Mouse (Mus musculus) kidney, embryonic 14.5 days (tissue): ENCODE measurements around the gene Gm17124. TPM values are rescaled to one million over a fixed set of nuclear protein-coding genes. Genes with fewer than 3 reads are reported as not detected.
"Not testable (repeated sequence)": the region's sequence is repeated elsewhere in the genome, so short reads cannot be mapped to it uniquely, and the experiment has no call there.

Experiments
- ATAC-seq: fragments of 200-750 bp; cut with Nextera tagmentation; 2 replicates; pipeline ENCODE4 v1.8.0; 2017; ENCODE audit warnings: moderate number of reproducible peaks, mild to moderate bottlenecking, moderate TSS enrichment, moderate library complexity; ENCODE audit not compliant: low FRiP score, low TSS enrichment
- H3K27ac ChIP-seq: fragments of 300-500 bp; sonication (generic); 2 replicates; pipeline ENCODE4 v1.5.1; 2014; ENCODE audit warnings: low read depth, mild to moderate bottlenecking, low read length, moderate library complexity, mixed read lengths
- H3K27me3 ChIP-seq: fragments of 300-500 bp; sonication (generic); 2 replicates; pipeline ENCODE4 v1.6.1; 2014; ENCODE audit warnings: mild to moderate bottlenecking, low read length; ENCODE audit not compliant: control insufficient read depth, insufficient read depth
- H3K36me3 ChIP-seq: fragments of 300-500 bp; sonication (generic); 2 replicates; pipeline ENCODE4 v1.6.1; 2014; ENCODE audit warnings: low read length, mixed read lengths; ENCODE audit not compliant: control insufficient read depth, insufficient read depth
- H3K4me1 ChIP-seq: fragments of 300-500 bp; sonication (generic); 2 replicates; pipeline ENCODE4 v1.6.1; 2014; ENCODE audit warnings: low read length, mixed read lengths; ENCODE audit not compliant: control insufficient read depth, insufficient read depth
- H3K4me2 ChIP-seq: fragments of 300-500 bp; sonication (generic); replicated peaks from 2 replicates; pipeline ENCODE4 v1.6.1; 2014; ENCODE audit warnings: low read depth, mild to moderate bottlenecking, low read length
- H3K4me3 ChIP-seq: fragments of 300-500 bp; sonication (generic); 2 replicates; pipeline ENCODE4 v1.5.1; 2014; ENCODE audit warnings: mild to moderate bottlenecking, low read length
- H3K9ac ChIP-seq: fragments of 300-500 bp; sonication (generic); 2 replicates; pipeline ENCODE4 v1.6.1; 2014; ENCODE audit warnings: low read depth, mild to moderate bottlenecking, low read length, moderate library complexity
- H3K9me3 ChIP-seq: fragments of 300-500 bp; sonication (generic); 2 replicates; pipeline ENCODE4 v1.6.1; 2016; ENCODE audit warnings: low read length; ENCODE audit not compliant: control insufficient read depth
- WGBS: fragments of 180-500 bp; shearing (Covaris S2); extraction: QIAGEN DNeasy Blood & Tissue Kit; methylation state at CpG from one replicate; pipeline ENCODE4 v1.1.7; 2014; 5-methylcytosine and 5-hydroxymethylcytosine counted together
- microRNA-seq: library from miRNA; unstranded; fragments of <30 nt; microRNA quantifications from one replicate; pipeline ENCODE4, GENCODE M21; 2016
- polyA plus RNA-seq: library from polyadenylated mRNA; unstranded; fragments of >200 nt; fragmentation: Nextera tagmentation; extraction: Ambion mirVana; gene quantifications from 2 replicates; pipeline ENCODE4 v1.2.1, GENCODE M21; 2014

Gm17124 gene
- not detected in 2 replicates for polyA plus RNA-seq

DNA sequence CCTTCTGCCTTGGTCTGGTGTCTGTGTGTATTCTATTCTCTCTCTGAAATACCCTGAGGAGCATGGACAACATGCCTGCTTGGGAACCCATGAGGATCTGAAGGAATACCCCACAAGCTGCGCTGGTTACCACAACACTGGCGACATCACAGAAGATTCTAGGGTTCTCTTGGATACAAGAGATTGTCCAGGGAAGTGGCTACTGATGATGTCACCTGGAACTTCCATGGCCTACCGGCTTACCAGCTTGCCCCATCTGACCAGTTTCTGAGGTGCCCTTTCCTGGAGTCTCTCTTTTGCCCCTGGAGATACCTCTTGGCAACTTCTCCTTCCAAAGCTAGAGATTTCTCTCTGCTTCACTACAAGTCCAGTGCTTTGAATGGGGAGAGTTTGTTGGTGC, at the start of gene Gm17124:
TSS of gene Gm17124 (minus strand) at position 101 of the 400 bp plus-strand sequence.
- not testable (repeated sequence) for ATAC-seq, H3K27me3 ChIP-seq, H3K4me1 ChIP-seq, H3K9me3 ChIP-seq, H3K36me3 ChIP-seq, H3K9ac ChIP-seq, H3K4me3 ChIP-seq, H3K4me2 ChIP-seq, H3K27ac ChIP-seq
- WGBS = no CpG with 5 or more reads among the region's 3 CpGs

- H3K4me3 ChIP-seq, H3K36me3 ChIP-seq, H3K9ac ChIP-seq, H3K4me1 ChIP-seq, H3K27me3 ChIP-seq, H3K27ac ChIP-seq, H3K9me3 ChIP-seq, ATAC-seq, H3K4me2 ChIP-seq: not testable (repeated sequence)
- no CpG with 5 or more reads among the region's 2 CpGs for WGBS
Observed at GRCm38 (mm10) chr14:42641817-42642216, 42.1 kb upstream of the Gm17124 start, which contains the start of gene Gm3633. Gene Gm3633 (minus strand): TSS chr14:42641917.

Small RNAs within 50 kb of the gene (microRNA-seq; reads per million reads assigned to microRNA genes)
- not detected for gene Gm23620
- gene Gm25228 = not detected

Other genes with a start within 250 kb of the Gm17124 start
- gene Gm8005, start 160.2 kb downstream of the Gm17124 start, polyA plus RNA-seq = not detected in 2 replicates
- gene Gm8011, start 136.0 kb downstream of the Gm17124 start, polyA plus RNA-seq = not detected in 2 replicates
- gene Gm8020, start 97.5 kb downstream of the Gm17124 start, polyA plus RNA-seq = not detected in 2 replicates
- gene Gm8024, start 75.6 kb downstream of the Gm17124 start, polyA plus RNA-seq = not detected in 2 replicates
- gene Gm3633, start 42.0 kb upstream of the Gm17124 start, polyA plus RNA-seq = not detected in 2 replicates
- gene Gm10378, start 56.1 kb upstream of the Gm17124 start, polyA plus RNA-seq = not detected in 2 replicates
- gene Gm3015, start 168.9 kb upstream of the Gm17124 start, polyA plus RNA-seq = not detected in 2 replicates
- not detected in 2 replicates for gene Gm10377, start 198.1 kb upstream of the Gm17124 start, polyA plus RNA-seq